Mouse (Mus musculus): ENCODE measurements at regions not wholly inside any gene's neighbourhood (a gene's known extent, or its start where the extent isn't known, plus 50 kb on each side); places are given as distances from the start of the nearest gene placed in this dataset.

- Histone ChIP-seq H3K27me3 (replicated peaks) (no peaks in the 10 kb centered on the region), H3K9me3 (no peaks in the 10 kb centered on the region), H3K9ac (no peak overlapping the region), H3K36me3 (no peaks in the 10 kb centered on the region), H3K4me2 (no peak overlapping the region), H3K4me3 (replicated peaks) (no peak overlapping the region), H3K4me1 (no peaks in the 10 kb centered on the region), H3K27ac (no peak overlapping the region)
- no peak for ATAC-seq (ENCODE audit: insufficient read depth, low FRiP score, low read depth)
- WGBS = 57% methylated on average over 4 of the region's 4 CpGs
Measured at GRCm38 (mm10) chr15:68430486-68430885, 1929.8 kb upstream of the Lrrc6 start.

- H3K36me3 ChIP-seq = no peaks in the 10 kb centered on the region
- H3K4me2 ChIP-seq = no peak overlapping the region
- H3K27ac ChIP-seq = no peak overlapping the region
- H3K4me3 ChIP-seq (replicated peaks) = no peak overlapping the region
- ATAC-seq (ENCODE audit: insufficient read depth, low FRiP score, low read depth) = no peak
- H3K9me3 ChIP-seq = no peaks in the 10 kb centered on the region
- H3K4me1 ChIP-seq = no peaks in the 10 kb centered on the region
- 19% methylated on average over 6 of the region's 6 CpGs for WGBS
- no peaks in the 10 kb centered on the region for H3K27me3 ChIP-seq (replicated peaks)
- H3K9ac ChIP-seq = no peak overlapping the region
Measured at GRCm38 (mm10) chr15:68428444-68429228, 1927.9 kb upstream of the Lrrc6 start.

GRCm38 (mm10) chr15:68417142-68417541 lies 1916.4 kb upstream of the Lrrc6 start:
- Histone ChIP-seq H3K9ac (no peak overlapping the region), H3K9me3 (no peaks in the 10 kb centered on the region), H3K27me3 (replicated peaks) (no peaks in the 10 kb centered on the region), H3K4me3 (replicated peaks) (no peak overlapping the region), H3K36me3 (no peaks in the 10 kb centered on the region), H3K27ac (no peak overlapping the region), H3K4me1 (no peaks in the 10 kb centered on the region), H3K4me2 (no peak overlapping the region)
- no peak for ATAC-seq (ENCODE audit: insufficient read depth, low FRiP score, low read depth)
- 19% methylated on average over 1 of the region's 1 CpGs for WGBS

- Histone ChIP-seq H3K4me3 (replicated peaks) (no peak overlapping the region), H3K9me3 (no peaks in the 10 kb centered on the region), H3K9ac (no peak overlapping the region), H3K4me1 (no peaks in the 10 kb centered on the region), H3K27ac (no peak overlapping the region), H3K27me3 (replicated peaks) (no peaks in the 10 kb centered on the region), H3K4me2 (no peak overlapping the region), H3K36me3 (no peaks in the 10 kb centered on the region)
- no peak for ATAC-seq (ENCODE audit: insufficient read depth, low FRiP score, low read depth)
- 26% methylated on average over 3 of the region's 3 CpGs for WGBS
Measured at GRCm38 (mm10) chr15:68415401-68415925, 1914.8 kb upstream of the Lrrc6 start.

GRCm38 (mm10) chr15:68414047-68414446 lies 1913.3 kb upstream of the Lrrc6 start:
- no peak overlapping the region for H3K4me2 ChIP-seq
- no peaks in the 10 kb centered on the region for H3K36me3 ChIP-seq
- no peaks in the 10 kb centered on the region for H3K9me3 ChIP-seq
- no peaks in the 10 kb centered on the region for H3K27me3 ChIP-seq (replicated peaks)
- no peaks in the 10 kb centered on the region for H3K4me1 ChIP-seq
- no peak for ATAC-seq (ENCODE audit: insufficient read depth, low FRiP score, low read depth)
- H3K27ac ChIP-seq = no peak overlapping the region
- no peak overlapping the region for H3K4me3 ChIP-seq (replicated peaks)
- 55% methylated on average over 4 of the region's 4 CpGs for WGBS
- H3K9ac ChIP-seq = no peak overlapping the region

- H3K9me3 ChIP-seq = no peaks in the 10 kb centered on the region
- no peaks in the 10 kb centered on the region for H3K36me3 ChIP-seq
- no peak overlapping the region for H3K4me2 ChIP-seq
- H3K4me1 ChIP-seq = no peaks in the 10 kb centered on the region
- no peaks in the 10 kb centered on the region for H3K27me3 ChIP-seq (replicated peaks)
- H3K9ac ChIP-seq = no peak overlapping the region
- H3K4me3 ChIP-seq (replicated peaks) = no peak overlapping the region
- no peak for ATAC-seq (ENCODE audit: insufficient read depth, low FRiP score, low read depth)
- WGBS = 65% methylated on average over 2 of the region's 2 CpGs
- H3K27ac ChIP-seq = no peak overlapping the region
Measured at GRCm38 (mm10) chr15:68412697-68413096, 1912.0 kb upstream of the Lrrc6 start.

- no peak overlapping the region for H3K4me2 ChIP-seq
- no peak overlapping the region for H3K9ac ChIP-seq
- H3K9me3 ChIP-seq = no peaks in the 10 kb centered on the region
- H3K4me3 ChIP-seq (replicated peaks) = no peak overlapping the region
- 89% methylated on average over 3 of the region's 3 CpGs for WGBS
- H3K4me1 ChIP-seq = no peaks in the 10 kb centered on the region
- no peak for ATAC-seq (ENCODE audit: insufficient read depth, low FRiP score, low read depth)
- no peak overlapping the region for H3K27ac ChIP-seq
- H3K36me3 ChIP-seq = no peaks in the 10 kb centered on the region
- no peaks in the 10 kb centered on the region for H3K27me3 ChIP-seq (replicated peaks)
Measured at GRCm38 (mm10) chr15:68412156-68412555, 1911.4 kb upstream of the Lrrc6 start.

- no peak overlapping the region for H3K27ac ChIP-seq
- H3K36me3 ChIP-seq = no peaks in the 10 kb centered on the region
- no peak overlapping the region for H3K9ac ChIP-seq
- no peaks in the 10 kb centered on the region for H3K9me3 ChIP-seq
- no peak for ATAC-seq (ENCODE audit: insufficient read depth, low FRiP score, low read depth)
- H3K4me3 ChIP-seq (replicated peaks) = no peak overlapping the region
- H3K27me3 ChIP-seq (replicated peaks) = no peaks in the 10 kb centered on the region
- no peak overlapping the region for H3K4me2 ChIP-seq
- H3K4me1 ChIP-seq = no peaks in the 10 kb centered on the region
- 90% methylated on average over 3 of the region's 3 CpGs for WGBS
Measured at GRCm38 (mm10) chr15:68403554-68404070, 1902.9 kb upstream of the Lrrc6 start.

- Histone ChIP-seq H3K9me3 (no peaks in the 10 kb centered on the region), H3K27ac (no peak overlapping the region), H3K4me2 (no peak overlapping the region), H3K4me3 (replicated peaks) (no peak overlapping the region), H3K4me1 (no peaks in the 10 kb centered on the region), H3K27me3 (replicated peaks) (no peaks in the 10 kb centered on the region), H3K36me3 (no peaks in the 10 kb centered on the region), H3K9ac (no peak overlapping the region)
- ATAC-seq (ENCODE audit: insufficient read depth, low FRiP score, low read depth) = no peak
- 61% methylated on average over 1 of the region's 1 CpGs for WGBS
Measured at GRCm38 (mm10) chr15:68401726-68402125, 1901.0 kb upstream of the Lrrc6 start.

GRCm38 (mm10) chr15:68401006-68401405 lies 1900.3 kb upstream of the Lrrc6 start:
- no peak overlapping the region for H3K27ac ChIP-seq

GRCm38 (mm10) chr15:68396566-68396965 lies 1895.9 kb upstream of the Lrrc6 start:
- no peak overlapping the region for H3K4me3 ChIP-seq (replicated peaks)
- no peaks in the 10 kb centered on the region for H3K36me3 ChIP-seq
- no peak overlapping the region for H3K27ac ChIP-seq
- H3K9me3 ChIP-seq = no peaks in the 10 kb centered on the region
- H3K27me3 ChIP-seq (replicated peaks) = no peaks in the 10 kb centered on the region
- H3K4me2 ChIP-seq = no peak overlapping the region
- H3K4me1 ChIP-seq = no peaks in the 10 kb centered on the region
- H3K9ac ChIP-seq = no peak overlapping the region
- no peak for ATAC-seq (ENCODE audit: insufficient read depth, low FRiP score, low read depth)
- 93% methylated on average over 6 of the region's 6 CpGs for WGBS

More at GRCm38 (mm10) chr15:68401006-68401405, 1900.3 kb upstream of the Lrrc6 start:
- H3K9me3 ChIP-seq = no peaks in the 10 kb centered on the region
- no peaks in the 10 kb centered on the region for H3K4me1 ChIP-seq
- H3K4me2 ChIP-seq = no peak overlapping the region
- H3K36me3 ChIP-seq = no peaks in the 10 kb centered on the region
- no peaks in the 10 kb centered on the region for H3K27me3 ChIP-seq (replicated peaks)
- no peak overlapping the region for H3K4me3 ChIP-seq (replicated peaks)
- 71% methylated on average over 4 of the region's 4 CpGs for WGBS
- no peak for ATAC-seq (ENCODE audit: insufficient read depth, low FRiP score, low read depth)
- H3K9ac ChIP-seq = no peak overlapping the region

GRCm38 (mm10) chr15:68394749-68395148 lies 1894.0 kb upstream of the Lrrc6 start:
- 89% methylated on average over 1 of the region's 1 CpGs for WGBS
- Histone ChIP-seq H3K9ac (no peak overlapping the region), H3K4me1 (no peaks in the 10 kb centered on the region), H3K4me3 (replicated peaks) (no peak overlapping the region), H3K9me3 (no peaks in the 10 kb centered on the region), H3K4me2 (no peak overlapping the region), H3K36me3 (no peaks in the 10 kb centered on the region), H3K27ac (no peak overlapping the region), H3K27me3 (replicated peaks) (no peaks in the 10 kb centered on the region)
- no peak for ATAC-seq (ENCODE audit: insufficient read depth, low FRiP score, low read depth)
